Mouse (Mus musculus) intestine, embryonic 16.5 days (tissue): ENCODE measurements around the gene Otog. TPM values are rescaled to one million over a fixed set of nuclear protein-coding genes. Genes with fewer than 3 reads are reported as not detected.

ENCODE experiments used
- ATAC-seq: fragments of 200-750 bp; cut with Nextera tagmentation; 2 replicates; pipeline ENCODE4 v1.8.0; 2017; ENCODE audit warnings: moderate TSS enrichment, moderate library complexity
- H3K27ac ChIP-seq: fragments of 300-500 bp; sonication (generic); 2 replicates; pipeline ENCODE4 v1.5.1; 2014; ENCODE audit warnings: mild to moderate bottlenecking, low read length
- H3K27me3 ChIP-seq: fragments of 300-500 bp; sonication (generic); replicated peaks from 2 replicates; pipeline ENCODE4 v1.6.1; 2014; ENCODE audit warnings: low read length, control low read depth, mixed read lengths; ENCODE audit not compliant: control insufficient read depth, insufficient read depth
- H3K36me3 ChIP-seq: fragments of 300-500 bp; sonication (generic); 2 replicates; pipeline ENCODE4 v1.6.1; 2014; ENCODE audit warnings: low read length, control low read depth; ENCODE audit not compliant: control insufficient read depth, insufficient read depth
- H3K4me1 ChIP-seq: fragments of 300-500 bp; sonication (generic); 2 replicates; pipeline ENCODE4 v1.6.1; 2014; ENCODE audit warnings: low read length, control low read depth, mixed read lengths; ENCODE audit not compliant: control insufficient read depth, insufficient read depth
- H3K4me2 ChIP-seq: fragments of 300-500 bp; sonication (generic); 2 replicates; pipeline ENCODE4 v1.6.1; 2014; ENCODE audit warnings: low read depth, low read length, control low read depth
- H3K4me3 ChIP-seq: fragments of 300-500 bp; sonication (generic); 2 replicates; pipeline ENCODE4 v1.5.1; 2014; ENCODE audit warnings: mild to moderate bottlenecking, low read length
- H3K9ac ChIP-seq: fragments of 300-500 bp; sonication (generic); 2 replicates; pipeline ENCODE4 v1.6.1; 2014; ENCODE audit warnings: low read depth, low read length
- H3K9me3 ChIP-seq: fragments of 300-500 bp; sonication (generic); 2 replicates; pipeline ENCODE4 v1.6.1; 2016; ENCODE audit warnings: low read length, control low read depth; ENCODE audit not compliant: control insufficient read depth
- WGBS: fragments of 180-500 bp; shearing (Covaris S2); extraction: QIAGEN DNeasy Blood & Tissue Kit; methylation state at CpG from one replicate; pipeline ENCODE4 v1.1.7; 2014; 5-methylcytosine and 5-hydroxymethylcytosine counted together
- polyA plus RNA-seq: library from polyadenylated mRNA; unstranded; fragments of >200 nt; fragmentation: Nextera tagmentation; extraction: Ambion mirVana; gene quantifications from 2 replicates; pipeline ENCODE4 v1.2.1, GENCODE M21; 2015

Gene Otog
- polyA plus RNA-seq, 1 experiment from 2014 or later: not detected

DNA sequence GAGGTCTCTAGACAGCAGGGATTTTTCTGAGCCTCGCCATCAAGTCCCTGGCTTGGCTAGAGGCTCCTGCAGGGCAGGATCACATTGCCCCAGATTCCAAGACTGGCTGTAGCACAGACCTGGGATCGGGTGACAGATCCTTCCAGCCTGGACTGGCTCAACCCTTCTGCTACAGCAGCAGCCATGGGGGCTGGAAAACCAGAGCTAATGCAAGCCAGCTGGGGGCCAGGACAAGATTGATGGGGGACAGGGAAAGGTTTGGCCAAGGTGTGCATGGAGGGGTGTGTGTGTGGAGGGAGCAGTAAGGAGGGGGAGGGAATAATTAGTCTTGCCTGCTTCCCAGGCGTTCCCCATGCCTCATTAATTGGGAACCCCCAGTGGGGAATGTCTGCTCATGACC is 99.0 kb downstream of the Otog start:
- no peak overlapping the region for H3K4me3 ChIP-seq
- H3K9me3 ChIP-seq: no peaks in the 10 kb centered on the region
- no peaks in the 10 kb centered on the region for H3K27me3 ChIP-seq
- H3K27ac ChIP-seq: no peak overlapping the region
- H3K36me3 ChIP-seq: no peaks in the 10 kb centered on the region
- H3K4me1 ChIP-seq: no peaks in the 10 kb centered on the region
- ATAC-seq: no peak
- H3K4me2 ChIP-seq: no peak overlapping the region
- WGBS: 44% methylated on average over 3 of the region's 3 CpGs
- no peak overlapping the region for H3K9ac ChIP-seq

DNA sequence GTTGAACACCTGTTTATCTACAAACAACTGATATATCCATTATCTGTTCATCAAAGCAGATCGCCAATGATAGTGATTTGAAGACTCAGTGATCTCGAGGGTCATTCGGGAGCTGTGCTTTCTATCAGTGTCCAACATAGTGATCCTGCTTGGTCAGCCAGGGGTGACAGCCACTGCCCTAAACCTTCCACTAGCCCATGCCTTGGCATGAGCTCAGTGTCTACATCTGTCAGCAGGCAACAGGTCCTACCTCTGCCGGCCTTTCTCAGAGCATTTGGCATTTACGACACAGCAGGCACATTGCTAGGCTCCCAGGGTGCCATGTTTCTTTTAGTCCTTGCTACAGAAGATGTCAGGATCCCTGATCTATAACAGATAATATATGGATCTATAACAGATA is 99.5 kb downstream of the Otog start:
- 78% methylated on average over 5 of the region's 5 CpGs for WGBS
- no peaks in the 10 kb centered on the region for H3K9me3 ChIP-seq
- no peaks in the 10 kb centered on the region for H3K4me1 ChIP-seq
- no peaks in the 10 kb centered on the region for H3K27me3 ChIP-seq
- H3K4me3 ChIP-seq: no peak overlapping the region
- ATAC-seq: no peak
- H3K36me3 ChIP-seq: no peaks in the 10 kb centered on the region
- H3K4me2 ChIP-seq: no peak overlapping the region
- H3K27ac ChIP-seq: no peak overlapping the region
- no peak overlapping the region for H3K9ac ChIP-seq

DNA sequence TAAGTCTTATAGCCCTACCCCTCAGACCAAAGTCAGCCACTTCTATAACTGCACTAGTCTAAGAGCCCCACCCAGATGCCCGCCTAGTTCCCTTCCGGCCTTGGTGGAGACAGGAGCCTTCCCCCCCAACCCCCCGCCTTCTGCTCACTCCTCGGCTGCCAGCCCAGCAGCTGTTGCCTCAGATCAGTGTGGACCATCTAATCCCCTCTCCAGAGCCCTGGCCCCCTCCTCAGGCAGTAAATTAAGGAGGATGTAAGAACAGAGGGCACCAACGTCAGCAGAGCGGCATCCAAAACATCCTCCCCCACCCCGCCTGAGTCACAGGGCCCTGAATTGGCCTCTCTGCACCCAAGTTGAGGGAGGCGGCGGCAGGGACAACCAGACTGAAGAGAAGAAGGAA is 100.7 kb downstream of the Otog start:
- WGBS: 79% methylated on average over 9 of the region's 9 CpGs
- no peak overlapping the region for H3K4me3 ChIP-seq
- no peak overlapping the region for H3K4me2 ChIP-seq
- H3K27me3 ChIP-seq: no peaks in the 10 kb centered on the region
- no peak overlapping the region for H3K9ac ChIP-seq
- H3K9me3 ChIP-seq: no peaks in the 10 kb centered on the region
- ATAC-seq: no peak
- no peaks in the 10 kb centered on the region for H3K4me1 ChIP-seq
- H3K36me3 ChIP-seq: no peaks in the 10 kb centered on the region
- H3K27ac ChIP-seq: no peak overlapping the region

DNA sequence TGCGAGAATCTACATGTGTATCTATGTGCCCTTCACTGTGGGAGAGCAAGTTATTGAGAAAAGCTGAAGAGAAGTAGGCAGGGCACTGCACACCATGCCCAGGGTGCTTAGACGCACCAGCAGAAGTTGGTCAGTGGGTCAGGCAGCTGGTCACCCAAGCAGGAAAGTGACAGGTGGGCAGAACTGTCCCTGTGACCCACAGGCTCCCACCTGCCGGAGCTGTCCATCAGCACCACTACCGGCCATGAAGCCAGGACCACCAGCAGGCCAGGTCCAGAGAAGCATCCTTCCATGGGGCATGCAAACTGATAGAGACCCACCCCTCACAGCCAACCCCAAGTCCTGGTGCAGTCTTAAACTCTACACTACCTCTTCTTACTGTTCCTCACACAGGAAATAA is 106.9 kb downstream of the Otog start:
- Histone ChIP-seq H3K27ac (no peak overlapping the region), H3K27me3 (peaks cover 26% of the 10 kb centered on the region), H3K9me3 (no peaks in the 10 kb centered on the region), H3K4me2 (no peak overlapping the region), H3K9ac (no peak overlapping the region), H3K4me3 (no peak overlapping the region), H3K36me3 (no peaks in the 10 kb centered on the region), H3K4me1 (no peaks in the 10 kb centered on the region)
- 62% methylated on average over 4 of the region's 4 CpGs for WGBS
- no peak for ATAC-seq

DNA sequence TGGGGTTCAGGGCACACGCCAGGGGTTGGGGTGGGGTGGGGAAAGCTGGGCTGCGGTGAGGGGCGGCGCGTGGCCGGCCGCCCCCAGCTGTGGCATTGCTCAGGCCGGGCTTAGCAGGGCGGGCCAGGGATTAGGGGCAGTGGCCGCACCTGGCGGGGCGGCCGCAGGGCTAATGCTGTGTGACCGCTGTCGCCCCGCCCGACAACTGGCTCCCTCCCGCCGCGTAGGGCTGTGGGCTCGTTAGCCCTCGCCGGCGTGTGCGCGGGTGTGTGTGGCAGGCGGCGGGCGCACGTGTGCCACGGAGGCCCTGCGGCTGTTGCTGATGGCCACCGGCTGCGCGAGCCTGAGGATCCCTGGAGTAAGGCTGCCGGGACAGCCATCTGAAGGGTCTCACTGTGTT is 108.0 kb downstream of the Otog start:
- H3K4me2 ChIP-seq: no peak overlapping the region
- 3% methylated on average over 34 of the region's 36 CpGs for WGBS
- no peaks in the 10 kb centered on the region for H3K4me1 ChIP-seq
- no peak overlapping the region for H3K27ac ChIP-seq
- no peak overlapping the region for H3K4me3 ChIP-seq
- H3K36me3 ChIP-seq: no peaks in the 10 kb centered on the region
- no peak for ATAC-seq
- H3K9ac ChIP-seq: no peak overlapping the region
- H3K9me3 ChIP-seq: no peaks in the 10 kb centered on the region
- H3K27me3 ChIP-seq: peaks cover 26% of the 10 kb centered on the region

DNA sequence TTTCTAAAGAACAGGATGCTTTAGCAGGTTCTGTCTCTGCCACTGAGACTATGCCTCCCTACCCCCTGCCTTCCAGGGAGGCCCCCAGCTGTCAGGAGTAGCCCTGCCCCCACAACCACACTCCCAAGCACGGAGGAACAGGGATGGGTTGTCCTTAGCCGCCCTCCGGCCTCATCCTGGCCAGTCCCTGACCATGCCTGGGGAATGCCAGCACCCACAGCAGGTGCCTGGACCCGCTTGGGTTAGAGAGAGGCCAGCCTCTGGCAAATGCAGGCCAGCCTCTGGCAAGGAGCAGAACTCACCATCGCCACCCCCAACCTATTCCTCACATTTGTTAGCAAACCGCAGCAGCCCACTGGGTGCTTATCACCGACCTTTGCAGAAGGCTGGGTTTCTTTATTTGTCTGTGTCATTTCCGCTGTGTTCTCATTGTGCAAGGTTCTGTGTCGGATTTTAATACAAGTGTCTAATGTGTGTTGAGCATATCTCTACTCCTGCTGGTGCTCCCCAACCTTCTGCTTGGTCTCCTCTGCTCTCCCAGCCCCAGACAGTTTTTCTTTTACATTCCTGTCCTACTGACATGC is 109.4 kb downstream of the Otog start:
- H3K36me3 ChIP-seq: no peaks in the 10 kb centered on the region
- ATAC-seq: no peak
- no peak overlapping the region for H3K4me2 ChIP-seq
- H3K9me3 ChIP-seq: no peaks in the 10 kb centered on the region
- peaks cover 26% of the 10 kb centered on the region for H3K27me3 ChIP-seq
- WGBS: 45% methylated on average over 9 of the region's 9 CpGs
- no peak overlapping the region for H3K4me3 ChIP-seq
- H3K9ac ChIP-seq: no peak overlapping the region
- H3K27ac ChIP-seq: no peak overlapping the region
- H3K4me1 ChIP-seq: no peaks in the 10 kb centered on the region

DNA sequence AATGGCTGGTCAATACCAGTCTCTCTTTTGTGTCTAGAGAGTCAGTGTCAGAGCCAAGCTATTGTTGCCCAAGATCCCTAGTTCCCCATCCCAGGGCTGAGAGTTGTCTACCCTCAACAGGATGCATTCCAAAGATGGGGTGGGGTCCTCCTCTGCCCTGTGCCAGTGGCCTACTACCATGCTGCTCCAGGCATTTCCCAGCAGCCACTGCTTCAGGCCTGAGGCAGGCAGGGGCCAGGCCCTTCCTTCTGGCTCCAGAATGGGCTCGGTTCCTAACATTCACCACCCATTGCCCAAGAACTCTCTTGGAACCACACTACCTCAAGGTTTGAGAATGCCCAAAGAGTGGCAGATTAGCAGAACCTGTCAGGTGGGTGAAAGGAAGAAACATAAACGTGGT is 112.0 kb downstream of the Otog start:
- Histone ChIP-seq H3K4me2 (no peak overlapping the region), H3K27me3 (peaks cover 23% of the 10 kb centered on the region), H3K4me1 (no peaks in the 10 kb centered on the region), H3K27ac (no peak overlapping the region), H3K4me3 (no peak overlapping the region), H3K9ac (no peak overlapping the region), H3K36me3 (no peaks in the 10 kb centered on the region), H3K9me3 (no peaks in the 10 kb centered on the region)
- no peak for ATAC-seq
- WGBS: 65% methylated on average over 2 of the region's 2 CpGs

DNA sequence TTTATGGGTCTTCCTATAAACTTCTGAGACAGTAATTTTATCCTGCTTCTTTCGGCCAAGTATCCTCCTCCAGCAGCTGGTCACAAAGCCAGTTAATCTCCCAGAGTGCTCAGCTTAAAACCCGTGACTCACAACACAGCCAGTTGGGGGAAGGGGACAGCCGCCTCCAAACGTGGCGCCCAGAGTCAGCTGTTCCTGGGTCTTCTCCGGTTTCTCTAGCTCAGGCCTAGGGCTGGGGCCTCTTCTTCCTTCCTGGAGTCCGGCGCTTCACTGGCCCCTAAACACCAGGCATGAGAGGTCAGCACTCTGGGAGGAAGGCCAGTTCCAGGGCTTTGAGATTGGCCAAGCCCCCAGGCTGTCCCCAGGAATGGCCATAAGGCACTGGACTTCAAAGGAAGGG is 112.4 kb downstream of the Otog start:
- Histone ChIP-seq H3K4me3 (no peak overlapping the region), H3K27me3 (peaks cover 19% of the 10 kb centered on the region), H3K36me3 (no peaks in the 10 kb centered on the region), H3K9ac (no peak overlapping the region), H3K4me2 (no peak overlapping the region), H3K4me1 (no peaks in the 10 kb centered on the region), H3K27ac (no peak overlapping the region), H3K9me3 (no peaks in the 10 kb centered on the region)
- ATAC-seq: no peak
- WGBS: 56% methylated on average over 8 of the region's 8 CpGs

DNA sequence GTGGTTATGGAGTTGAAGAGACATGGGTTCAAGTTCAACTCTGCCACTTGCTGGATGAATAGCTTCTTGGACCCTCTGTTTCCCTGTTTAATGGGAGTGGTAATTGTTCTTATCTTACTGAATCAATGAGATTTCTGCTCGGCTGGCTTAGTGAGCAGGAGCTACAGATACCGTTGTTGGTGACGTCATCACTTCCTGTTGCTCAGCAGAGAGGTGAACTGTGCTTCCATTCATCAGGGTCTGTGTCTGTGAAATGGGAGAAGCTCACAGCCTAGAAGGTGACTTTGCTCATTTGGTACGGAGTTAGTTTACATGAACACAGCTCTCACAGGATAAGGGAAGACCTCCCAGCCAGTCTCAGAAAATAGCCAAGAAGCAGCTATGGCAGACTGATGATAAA is 113.1 kb downstream of the Otog start:
- Histone ChIP-seq H3K4me2 (no peak overlapping the region), H3K4me3 (no peak overlapping the region), H3K27me3 (peaks cover 13% of the 10 kb centered on the region), H3K9ac (no peak overlapping the region), H3K4me1 (no peaks in the 10 kb centered on the region), H3K36me3 (no peaks in the 10 kb centered on the region), H3K27ac (no peak overlapping the region), H3K9me3 (no peaks in the 10 kb centered on the region)
- WGBS: 31% methylated on average over 4 of the region's 4 CpGs
- no peak for ATAC-seq
